16 mouse cellular contexts compared by ENCODE assay signal in the genomic region with DNA sequence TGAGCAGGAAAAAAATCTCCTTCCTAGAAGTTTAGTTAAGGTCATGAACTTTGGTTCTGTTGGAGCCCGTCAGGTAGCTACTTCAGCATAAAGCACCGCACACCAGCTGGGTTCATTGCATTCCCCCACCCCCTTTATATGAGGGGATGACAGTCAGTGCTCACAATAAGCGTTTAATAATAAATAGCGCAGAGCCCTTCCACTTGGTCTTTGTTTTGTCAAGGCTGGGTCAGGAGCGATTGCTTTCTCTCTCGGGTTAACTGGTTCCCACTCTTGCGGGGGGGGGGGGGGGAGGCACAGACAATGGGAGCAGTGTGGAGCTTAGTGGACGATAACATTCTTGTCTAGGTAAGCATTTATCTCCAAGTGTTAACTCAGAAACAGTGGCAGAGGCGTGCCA. TPM values are rescaled to one million over a fixed set of nuclear protein-coding genes. Genes with fewer than 3 reads are reported as not detected.
DNase-seq lines count a peak whose midpoint lies in the region; ATAC-seq lines count a peak whose summit lies in the region.
"Had no signal": no experiment of that assay in that cellular context is flagged by ENCODE, and none has a peak within 500 bp of the region (broad histone marks: within the 10 kb centered on the region; RNA-seq: fewer than 3 reads in every experiment).

No protein-coding gene starts in this region.

- no peaks in the 10 kb centered on the region for H3K36me3 ChIP-seq in hindbrain, embryonic 11.5 days (ENCODE audit: control insufficient read depth, insufficient read depth, low read length)
- H3K36me3 ChIP-seq in hindbrain, embryonic 16.5 days (ENCODE audit: control insufficient read depth, insufficient read depth, low read length), result no peaks in the 10 kb centered on the region
- no peaks in the 10 kb centered on the region for H3K36me3 ChIP-seq in neural tube, embryonic 11.5 days (ENCODE audit: control insufficient read depth, insufficient read depth, low read length)
- no peaks in the 10 kb centered on the region for H3K36me3 ChIP-seq in neural tube, embryonic 12.5 days
- H3K36me3 ChIP-seq: hindbrain, embryonic 15.5 days had no signal

- peak overlapping the region; percentile 8; the same call in 1 of the 2 replicates for H3K4me2 ChIP-seq in hindbrain, embryonic 11.5 days (replicated peaks; ENCODE audit: low read depth, low read length)
- no peak overlapping the region; the same call in 1 of the 2 replicates for H3K4me2 ChIP-seq in hindbrain, embryonic 16.5 days (ENCODE audit: low read length)
- H3K4me2 ChIP-seq in neural tube, embryonic 11.5 days (ENCODE audit: low read depth), result peak overlapping the region; percentile 28; the same call in 1 of the 2 replicates
- peak overlapping the region; percentile 90 for H3K4me2 ChIP-seq in neural tube, embryonic 12.5 days (replicated peaks)
- H3K4me2 ChIP-seq: hindbrain, embryonic 15.5 days had no signal

- WGBS in hindbrain, embryonic 11.5 days, result 14% methylated on average over 7 of the region's 9 CpGs
- 9% methylated on average over 9 of the region's 9 CpGs for WGBS in hindbrain, embryonic 16.5 days
- 9% methylated on average over 9 of the region's 9 CpGs for WGBS in neural tube, embryonic 11.5 days
- whole genome bisulfite sequencing in neural tube, embryonic 12.5 days, result 4% methylated on average over 9 of the region's 9 CpGs

- no peak overlapping the region for H3K9ac ChIP-seq in hindbrain, embryonic 11.5 days (ENCODE audit: low read depth, low read length)
- no peak overlapping the region for H3K9ac ChIP-seq in hindbrain, embryonic 16.5 days (ENCODE audit: low read depth, low read length)
- H3K9ac ChIP-seq in neural tube, embryonic 11.5 days (ENCODE audit: low read length), result no peak overlapping the region
- H3K9ac ChIP-seq in neural tube, embryonic 12.5 days, result no peak overlapping the region
- H3K9ac ChIP-seq: hindbrain, embryonic 15.5 days had no signal

- DNase-seq in hindbrain, embryonic 11.5 days (ENCODE audit: low spot score), result peak; percentile 37
- peak; percentile 48 for DNase-seq in neural tube, embryonic 11.5 days (ENCODE audit: low spot score)
- no peak for DNase-seq in neural tube, embryonic 10.5 days (ENCODE audit: extremely low spot score, low spot score)
- DNase-seq in testis, postnatal 10 days (ENCODE audit: low spot score), result no peak
- DNase-seq in urinary bladder, postnatal 36 days (ENCODE audit: low spot score in 2 of 2), result no peak
- DNase-seq: cerebellum, postnatal 10 days; gastrocnemius, postnatal 14 days; kidney, adult 11 months; left cerebral cortex, postnatal 4 days; lung, adult 18-20 months; lung, postnatal 36 days; spleen, adult 18-20 months had no signal

- no peak for ATAC-seq in hindbrain, embryonic 11.5 days (ENCODE audit: low FRiP score)
- no peak for ATAC-seq in hindbrain, embryonic 16.5 days
- ATAC-seq in neural tube, embryonic 11.5 days (ENCODE audit: insufficient read depth, low FRiP score, low TSS enrichment), result no peak
- ATAC-seq in neural tube, embryonic 12.5 days (ENCODE audit: low FRiP score, low read depth), result no peak

- peaks cover 6% of the 10 kb centered on the region for H3K4me1 ChIP-seq in hindbrain, embryonic 11.5 days (replicated peaks; ENCODE audit: control insufficient read depth, insufficient read depth, low read length)
- peaks cover 18% of the 10 kb centered on the region for H3K4me1 ChIP-seq in hindbrain, embryonic 16.5 days (ENCODE audit: control insufficient read depth, insufficient read depth, low read depth, low read length)
- H3K4me1 ChIP-seq in neural tube, embryonic 11.5 days (ENCODE audit: control insufficient read depth, insufficient read depth, low read length), result peaks cover 45% of the 10 kb centered on the region
- peaks cover 63% of the 10 kb centered on the region for H3K4me1 ChIP-seq in neural tube, embryonic 12.5 days

- H3K9me3 ChIP-seq in hindbrain, embryonic 11.5 days (ENCODE audit: control insufficient read depth, low read length), result no peaks in the 10 kb centered on the region
- no peaks in the 10 kb centered on the region for H3K9me3 ChIP-seq in hindbrain, embryonic 16.5 days (ENCODE audit: control insufficient read depth, low read length)
- H3K9me3 ChIP-seq in neural tube, embryonic 11.5 days (ENCODE audit: control insufficient read depth, low read length), result no peaks in the 10 kb centered on the region
- H3K9me3 ChIP-seq in neural tube, embryonic 12.5 days, result no peaks in the 10 kb centered on the region
- H3K9me3 ChIP-seq: embryonic facial prominence, embryonic 10.5 days; hindbrain, embryonic 15.5 days had no signal

- 0 out of 2 replicates have a peak overlapping the region, but pooled peaks have one; percentile 10 for H3K27ac ChIP-seq in hindbrain, embryonic 11.5 days (ENCODE audit: low read depth, low read length)
- H3K27ac ChIP-seq in hindbrain, embryonic 16.5 days (ENCODE audit: low read depth, low read length), result no peak overlapping the region
- no peak overlapping the region for H3K27ac ChIP-seq in neural tube, embryonic 11.5 days (ENCODE audit: low read depth, low read length)
- H3K27ac ChIP-seq in neural tube, embryonic 12.5 days, result no peak overlapping the region
- H3K27ac ChIP-seq: embryonic facial prominence, embryonic 10.5 days; hindbrain, embryonic 15.5 days had no signal

- H3K4me3 ChIP-seq in hindbrain, embryonic 11.5 days (ENCODE audit: low read depth, low read length), result no peak overlapping the region
- no peak overlapping the region for H3K4me3 ChIP-seq in hindbrain, embryonic 16.5 days (ENCODE audit: low read length)
- H3K4me3 ChIP-seq in neural tube, embryonic 11.5 days (ENCODE audit: low read depth, low read length), result no peak overlapping the region
- no peak overlapping the region for H3K4me3 ChIP-seq in neural tube, embryonic 12.5 days
- H3K4me3 ChIP-seq: embryonic facial prominence, embryonic 10.5 days; hindbrain, embryonic 15.5 days had no signal

- H3K27me3 ChIP-seq in hindbrain, embryonic 11.5 days (ENCODE audit: control insufficient read depth, insufficient read depth, low read length), result no peaks in the 10 kb centered on the region
- H3K27me3 ChIP-seq in hindbrain, embryonic 16.5 days (replicated peaks; ENCODE audit: control insufficient read depth, insufficient read depth, low read length), result no peaks in the 10 kb centered on the region
- H3K27me3 ChIP-seq in neural tube, embryonic 11.5 days (ENCODE audit: control insufficient read depth, insufficient read depth, low read length), result no peaks in the 10 kb centered on the region
- no peaks in the 10 kb centered on the region for H3K27me3 ChIP-seq in neural tube, embryonic 12.5 days (replicated peaks)
- H3K27me3 ChIP-seq: hindbrain, embryonic 15.5 days had no signal

RNA-seq across cellular contexts. Expression of gene Lama1, which starts 4.7 kb away (rescaled TPM):
- polyA plus RNA-seq in hindbrain, embryonic 11.5 days (2014; fragmentation: Nextera tagmentation; extraction: Ambion mirVana), result 15.5 and 22.1 TPM in 2 replicates
- polyA plus RNA-seq in hindbrain, embryonic 16.5 days (2015; fragmentation: Nextera tagmentation; extraction: Ambion mirVana), result 6.0 and 8.9 TPM in 2 replicates
- polyA plus RNA-seq in neural tube, embryonic 11.5 days (2014; fragmentation: Nextera tagmentation; extraction: Ambion mirVana), result 24.4 and 24.6 TPM in 2 replicates
- 21.8 and 24.8 TPM in 2 replicates for polyA plus RNA-seq in neural tube, embryonic 12.5 days (2016; fragmentation: Nextera tagmentation; extraction: Ambion mirVana)

Comparison
In these comparisons a context has a peak if more than half of its experiments do, and no peak if none do; other contexts are left out.
1. DNase-seq: peak in hindbrain, embryonic 11.5 days (single experiment) and neural tube, embryonic 11.5 days (single experiment); none in neural tube, embryonic 10.5 days (single experiment), testis, postnatal 10 days (single experiment) and urinary bladder, postnatal 36 days (0 of 2).